27 mouse cellular contexts compared by ENCODE assay signal in the genomic region with DNA sequence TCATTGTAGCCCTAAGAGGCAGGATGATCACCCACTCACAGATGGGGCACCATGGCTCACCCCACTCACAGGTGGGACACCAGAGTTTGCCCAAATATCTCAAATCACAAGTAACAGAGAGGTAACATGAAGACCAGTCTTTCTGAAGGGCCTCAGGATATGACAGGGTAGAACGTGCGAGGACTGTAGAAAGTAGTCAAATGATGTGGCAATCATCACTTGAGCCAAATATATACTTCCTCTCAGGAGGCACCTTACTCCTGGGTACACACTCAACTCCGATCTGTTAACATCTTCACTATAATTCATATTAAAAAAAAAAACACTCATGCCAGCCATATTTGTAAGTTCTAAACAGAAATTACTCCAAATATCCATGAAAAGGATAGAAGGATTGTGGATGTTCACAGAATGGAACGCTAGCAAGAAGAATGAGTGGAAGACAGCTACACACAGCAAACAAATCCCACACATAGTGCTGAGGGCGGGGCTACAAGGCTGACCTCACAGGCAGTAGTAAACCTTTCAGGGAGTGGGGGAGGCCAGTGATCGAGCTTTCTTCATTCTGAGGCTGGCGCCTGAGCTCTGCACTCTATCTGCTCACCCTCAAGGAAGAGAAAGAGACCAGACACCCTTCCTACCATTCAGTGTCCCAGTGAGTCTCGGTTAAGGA. TPM values are rescaled to one million over a fixed set of nuclear protein-coding genes. Genes with fewer than 3 reads are reported as not detected.
DNase-seq lines count a peak whose midpoint lies in the region; ATAC-seq lines count a peak whose summit lies in the region.
"Had no signal": no experiment of that assay in that cellular context is flagged by ENCODE, and none has a peak within 500 bp of the region (broad histone marks: within the 10 kb centered on the region; RNA-seq: fewer than 3 reads in every experiment).

No protein-coding gene starts in this region.

- no peak overlapping the region for H3K9ac ChIP-seq in forebrain, embryonic 14.5 days (ENCODE audit: low read length)
- H3K9ac ChIP-seq: embryonic facial prominence, embryonic 13.5 days; forebrain, embryonic 12.5 days; kidney, embryonic 15.5 days; neural tube, embryonic 12.5 days had no signal

- ATAC-seq in monocyte, adult 5-6 weeks (replicated peaks; ENCODE audit: insufficient number of reproducible peaks, low FRiP score, low TSS enrichment, poor library complexity, severe bottlenecking): 0 out of 2 replicates have a peak, but pooled peaks have one; percentile 27
- no peak for ATAC-seq in forebrain, embryonic 14.5 days
- ATAC-seq: hindbrain, postnatal 0 days; intestine, postnatal 0 days; Patski had no signal

- 0 out of 2 replicates have a peak, but pooled peaks cover 12% of the 10 kb centered on the region for H3K4me1 ChIP-seq in heart, embryonic 10.5 days
- H3K4me1 ChIP-seq in forebrain, embryonic 14.5 days (ENCODE audit: control insufficient read depth, insufficient read depth, low read length): no peaks in the 10 kb centered on the region
- H3K4me1 ChIP-seq: embryonic facial prominence, embryonic 13.5 days; forebrain, embryonic 12.5 days; hindbrain, embryonic 10.5 days; kidney, embryonic 15.5 days; limb, embryonic 10.5 days; neural tube, embryonic 12.5 days had no signal

- H3K27me3 ChIP-seq in heart, embryonic 10.5 days (ENCODE audit: insufficient read depth, poor library complexity, severe bottlenecking): peaks cover 12% of the 10 kb centered on the region; the same call in 1 of the 2 replicates
- H3K27me3 ChIP-seq in forebrain, embryonic 14.5 days (replicated peaks; ENCODE audit: control insufficient read depth, insufficient read depth, low read length): no peaks in the 10 kb centered on the region
- H3K27me3 ChIP-seq: embryonic facial prominence, embryonic 13.5 days; forebrain, embryonic 12.5 days; kidney, embryonic 15.5 days had no signal

- H3K4me2 ChIP-seq in forebrain, embryonic 14.5 days (ENCODE audit: low read length): no peak overlapping the region
- H3K4me2 ChIP-seq: embryonic facial prominence, embryonic 13.5 days; forebrain, embryonic 12.5 days; heart, embryonic 11.5 days; kidney, embryonic 15.5 days; neural tube, embryonic 12.5 days had no signal

- DNase-seq in heart, embryonic 10.5 days (ENCODE audit: low spot score): peak; percentile 58
- DNase-seq in heart, postnatal 10 days: no peak
- DNase-seq in lung, postnatal 36 days: peak; percentile 18
- DNase-seq in lung, adult 18-20 months: no peak
- no peak for DNase-seq in forebrain, embryonic 14.5 days (ENCODE audit: low spot score)
- DNase-seq in left cerebral cortex, postnatal 10 days (ENCODE audit: extremely low spot score in 1 of 2, low spot score in 2 of 2): no peak
- DNase-seq in cerebellum, postnatal 14 days: no peak
- DNase-seq: cerebellum, adult 18-20 months; cerebellum, postnatal 25 days; gastrocnemius, adult 2 months; midbrain, embryonic 14.5 days; retina, postnatal 1 day; right cerebral cortex, postnatal 25 days had no signal

- H3K4me3 ChIP-seq in heart, embryonic 10.5 days: no peak overlapping the region
- no peak overlapping the region for H3K4me3 ChIP-seq in forebrain, embryonic 14.5 days (ENCODE audit: low read depth, low read length)
- H3K4me3 ChIP-seq: embryonic facial prominence, embryonic 13.5 days; erythroblast, embryonic 14.5 days; forebrain, embryonic 12.5 days; gastrocnemius, adult 2 months; hindbrain, embryonic 10.5 days; kidney, embryonic 15.5 days; left cerebral cortex, adult 2 months; limb, embryonic 10.5 days; neural tube, embryonic 12.5 days had no signal

- H3K36me3 ChIP-seq in heart, embryonic 10.5 days: no peaks in the 10 kb centered on the region
- no peaks in the 10 kb centered on the region for H3K36me3 ChIP-seq in forebrain, embryonic 14.5 days (ENCODE audit: control insufficient read depth, insufficient read depth, low read length)
- H3K36me3 ChIP-seq: embryonic facial prominence, embryonic 13.5 days; forebrain, embryonic 12.5 days; G1E; hindbrain, embryonic 10.5 days; kidney, embryonic 15.5 days; limb, embryonic 10.5 days; neural tube, embryonic 12.5 days had no signal

- WGBS in heart, embryonic 10.5 days: 78% methylated on average over 8 of the region's 8 CpGs
- 88% methylated on average over 8 of the region's 8 CpGs for WGBS in forebrain, embryonic 14.5 days

- H3K27ac ChIP-seq in heart, embryonic 10.5 days: no peak overlapping the region
- H3K27ac ChIP-seq in forebrain, embryonic 14.5 days (ENCODE audit: low read depth, low read length): no peak overlapping the region
- H3K27ac ChIP-seq: embryonic facial prominence, embryonic 13.5 days; forebrain, embryonic 12.5 days; gastrocnemius, adult 2 months; hindbrain, embryonic 10.5 days; hindbrain, postnatal 0 days; kidney, embryonic 15.5 days; left cerebral cortex, adult 2 months; limb, embryonic 10.5 days; neural tube, embryonic 12.5 days had no signal

- no peaks in the 10 kb centered on the region for H3K9me3 ChIP-seq in heart, embryonic 10.5 days
- H3K9me3 ChIP-seq in forebrain, embryonic 14.5 days (replicated peaks; ENCODE audit: control insufficient read depth, low read length): no peaks in the 10 kb centered on the region
- H3K9me3 ChIP-seq: embryonic facial prominence, embryonic 13.5 days; forebrain, embryonic 12.5 days; G1E; hindbrain, embryonic 10.5 days; kidney, embryonic 15.5 days; limb, embryonic 10.5 days; neural tube, embryonic 12.5 days had no signal

- intact Hi-C loops in heart, postnatal 10 days (cut with DNase I): no loop called here
- intact Hi-C loops in left cerebral cortex, postnatal 10 days (cut with DNase I): loop anchor here (10.0 kb wide), 1 partner anchor 262 kb away; the partner anchor contains the start of gene Slc47a1

RNA-seq across cellular contexts. Expression of gene Tnfrsf13b, which starts 14.1 kb away (rescaled TPM):
- polyA plus RNA-seq in heart, embryonic 10.5 days (2016; fragmentation: Nextera tagmentation; extraction: Ambion mirVana): 1.1 and 1.2 TPM in 2 replicates
- total RNA-seq in heart, postnatal 10 days (2021): 1 to 10 TPM in 1 of 2 experiments, under 1 TPM in 1; 0.91 to 1.0 TPM
- 39.9 to 75.6 TPM (median 53.5 TPM) in 3 replicates for total RNA-seq in monocyte, adult 5-6 weeks (2017)
- 1.1 and 1.2 TPM in 2 replicates for polyA plus RNA-seq in forebrain, embryonic 14.5 days (2014; fragmentation: Nextera tagmentation; extraction: Ambion mirVana)
- total RNA-seq in left cerebral cortex, postnatal 10 days (2021): 1 to 10 TPM; 2.1 to 2.5 TPM
- polyA plus RNA-seq: Patski had no signal

Comparison
In these comparisons a context has a peak if more than half of its experiments do, and no peak if none do; other contexts are left out.
1. DNase-seq: peak in heart, embryonic 10.5 days (single experiment) and lung, postnatal 36 days (single experiment); none in heart, postnatal 10 days (0 of 2), lung, adult 18-20 months (0 of 2), forebrain, embryonic 14.5 days (single experiment), left cerebral cortex, postnatal 10 days (0 of 2) and cerebellum, postnatal 14 days (0 of 2).
2. RNA of gene Tnfrsf13b, which starts 14.1 kb away (total RNA-seq): 39.9 to 75.6 TPM in monocyte, adult 5-6 weeks; 2.1 to 2.5 TPM in left cerebral cortex, postnatal 10 days and 0.91 to 1.0 TPM in heart, postnatal 10 days; every median in the first group is over 10 times any median in the second.